Mouse (Mus musculus) CH12.LX (cell line): ENCODE results near the gene Rrnad1. TPM values are rescaled to one million over a fixed set of nuclear protein-coding genes. Genes with fewer than 3 reads are reported as not detected.
"Not testable (repeated sequence)": the region's sequence is repeated elsewhere in the genome, so short reads cannot be mapped to it uniquely, and the experiment has no call there.

Source experiments
- DNase-seq: peaks from one replicate; pipeline ENCODE4 v3.0.0-alpha.2; 2013; ENCODE audit errors: extremely low read depth
- H3K27ac ChIP-seq: 2 replicates; pipeline ENCODE4 v1.5.1; 2012; ENCODE audit warnings: low read depth, mild to moderate bottlenecking, control low read depth, moderate library complexity; ENCODE audit not compliant: insufficient read depth
- H3K27me3 ChIP-seq: replicated peaks from 2 replicates; pipeline ENCODE3; 2012; ENCODE audit warnings: inconsistent platforms
- H3K36me3 ChIP-seq, 2 experiments: replicated peaks in 1 of 2; 2 replicates each; pipeline versions ENCODE3 to v1.6.1; 2012; ENCODE audit warnings: inconsistent platforms in 1 of 2, low read length in 1 of 2, mild to moderate bottlenecking in 1 of 2, mixed read lengths in 1 of 2, moderate library complexity in 1 of 2; ENCODE audit not compliant: control insufficient read depth in 1 of 2, insufficient read depth in 1 of 2
- H3K4me1 ChIP-seq, 2 experiments: 2 replicates each; pipeline ENCODE4 v1.6.1; 2012; ENCODE audit warnings: inconsistent platforms in 1 of 2, moderate library complexity in 1 of 2; ENCODE audit not compliant: insufficient read depth in 2 of 2, control insufficient read depth in 1 of 2
- H3K4me2 ChIP-seq: 2 replicates; pipeline ENCODE4 v1.6.1; 2012; ENCODE audit warnings: low read depth, mild to moderate bottlenecking, control low read depth; ENCODE audit not compliant: poor library complexity, insufficient read depth, severe bottlenecking
- H3K4me3 ChIP-seq, 3 experiments: fragments of 150-350 bp in 1 of 3; sonication (generic) in 1 of 3; replicated peaks in 1 of 3; 2 replicates each; pipeline versions ENCODE3 to v1.5.1; 2011 to 2012; ENCODE audit warnings: low read depth in 2 of 3, low read length in 2 of 3, mild to moderate bottlenecking in 2 of 3, moderate library complexity in 2 of 3, control low read depth in 1 of 3, improper control_type of control experiment in 1 of 3, inconsistent platforms in 1 of 3, mixed read lengths in 1 of 3; ENCODE audit not compliant: poor library complexity in 1 of 3
- H3K79me2 ChIP-seq: replicated peaks from 2 replicates; pipeline ENCODE4 v1.6.1; 2012; ENCODE audit warnings: mild to moderate bottlenecking, moderate library complexity; ENCODE audit not compliant: control insufficient read depth, poor library complexity, insufficient read depth, severe bottlenecking; ENCODE audit errors: extremely low read depth
- H3K9ac ChIP-seq: 2 replicates; pipeline ENCODE4 v1.6.1; 2012; ENCODE audit warnings: low read depth, mild to moderate bottlenecking, control low read depth, moderate library complexity; ENCODE audit not compliant: insufficient read depth
- H3K9me3 ChIP-seq: replicated peaks from 2 replicates; pipeline ENCODE3; 2012; ENCODE audit warnings: low read length, inconsistent platforms, mixed read lengths
- CHD2 ChIP-seq: IDR thresholded peaks from 2 replicates; pipeline ENCODE4 v1.6.1; 2011; ENCODE audit warnings: low read length, improper control_type of control experiment
- E2F4 ChIP-seq: IDR thresholded peaks from 2 replicates; pipeline ENCODE4 v1.6.1; 2011; ENCODE audit warnings: low read depth, low read length, improper control_type of control experiment; ENCODE audit not compliant: insufficient replicate concordance
- ETS1 ChIP-seq: conservative IDR thresholded peaks from 2 replicates; pipeline ENCODE4 v1.6.1; 2012; ENCODE audit warnings: low read depth, mild to moderate bottlenecking, inconsistent platforms, low read length, improper control_type of control experiment, moderate library complexity
- GABPA ChIP-seq: IDR thresholded peaks from 2 replicates; pipeline ENCODE4 v1.6.1; 2012; ENCODE audit warnings: low read depth, low read length, improper control_type of control experiment, inconsistent platforms; ENCODE audit not compliant: insufficient replicate concordance
- IRF4 ChIP-seq: IDR thresholded peaks from 2 replicates; pipeline ENCODE4 v1.6.1; 2014; ENCODE audit warnings: low read depth, mild to moderate bottlenecking, inconsistent platforms, low read length, improper control_type of control experiment
- JUN ChIP-seq: IDR thresholded peaks from 2 replicates; pipeline ENCODE4 v1.6.1; 2011; ENCODE audit warnings: low read depth, mild to moderate bottlenecking, low read length, improper control_type of control experiment, moderate library complexity; ENCODE audit not compliant: insufficient read depth
- KAT2A ChIP-seq: IDR thresholded peaks from 2 replicates; pipeline ENCODE4 v1.6.1; 2012; ENCODE audit warnings: low read length, improper control_type of control experiment, inconsistent platforms; ENCODE audit not compliant: insufficient replicate concordance
- MAFK ChIP-seq: IDR thresholded peaks from 2 replicates; pipeline ENCODE4 v1.6.1; 2011; ENCODE audit warnings: low read length, improper control_type of control experiment; ENCODE audit not compliant: insufficient replicate concordance
- MAX ChIP-seq: IDR thresholded peaks from 2 replicates; pipeline ENCODE4 v1.6.1; 2011; ENCODE audit warnings: low read length, improper control_type of control experiment
- MAZ ChIP-seq: IDR thresholded peaks from 2 replicates; pipeline ENCODE4 v1.6.1; 2012; ENCODE audit warnings: low read depth, mild to moderate bottlenecking, inconsistent platforms, low read length, improper control_type of control experiment, moderate library complexity
- MEF2A ChIP-seq: IDR thresholded peaks from 2 replicates; pipeline ENCODE4 v1.6.1; 2014; ENCODE audit warnings: low read depth, mild to moderate bottlenecking, inconsistent platforms, low read length, improper control_type of control experiment, borderline replicate concordance
- NELFE ChIP-seq: IDR thresholded peaks from 2 replicates; pipeline ENCODE4 v1.6.1; 2011; ENCODE audit warnings: low read depth, low read length, improper control_type of control experiment
- NRF1 ChIP-seq: IDR thresholded peaks from 2 replicates; pipeline ENCODE4 v1.6.1; 2014; ENCODE audit warnings: low read depth, mild to moderate bottlenecking, inconsistent platforms, low read length, improper control_type of control experiment, moderate library complexity
- POLR2A ChIP-seq: IDR thresholded peaks from 2 replicates; pipeline ENCODE4 v1.6.1; 2011; ENCODE audit warnings: low read depth, mild to moderate bottlenecking, improper control_type of control experiment, low read length
- RAD21 ChIP-seq: IDR thresholded peaks from 2 replicates; pipeline ENCODE4 v1.6.1; 2011; ENCODE audit warnings: low read depth, mild to moderate bottlenecking, low read length, improper control_type of control experiment, moderate library complexity
- RCOR1 ChIP-seq: conservative IDR thresholded peaks from 2 replicates; pipeline ENCODE4 v1.6.1; 2012; ENCODE audit warnings: low read depth, mild to moderate bottlenecking, inconsistent platforms, low read length, improper control_type of control experiment
- TCF12 ChIP-seq: IDR thresholded peaks from 2 replicates; pipeline ENCODE4 v1.6.1; 2014; ENCODE audit warnings: low read depth, mild to moderate bottlenecking, inconsistent platforms, low read length, improper control_type of control experiment
- UBTF ChIP-seq: IDR thresholded peaks from 2 replicates; pipeline ENCODE4 v1.6.1; 2012; ENCODE audit warnings: low read depth, mild to moderate bottlenecking, inconsistent platforms, low read length, improper control_type of control experiment, moderate library complexity
- ZKSCAN1 ChIP-seq: IDR thresholded peaks from 2 replicates; pipeline ENCODE4 v1.6.1; 2012; ENCODE audit warnings: low read depth, inconsistent platforms, low read length, improper control_type of control experiment, borderline replicate concordance
- ZNF384 ChIP-seq: IDR thresholded peaks from 2 replicates; pipeline ENCODE4 v1.6.1; 2012; ENCODE audit warnings: low read depth, low read length, improper control_type of control experiment, inconsistent platforms
- dilution Hi-C: fragments of 300-500 bp; cut with MboI; formaldehyde crosslinking; loops from 2 replicates; pipeline ENCODE4 v1.14.3; 2020; ENCODE audit warnings: low sequenced_read_pairs; ENCODE audit not compliant: extremely low pct_unique_long_range_greater_than_20kb, extremely low pct_ligation_motif_present
- in situ Hi-C: fragments of 300-500 bp; cut with MboI; formaldehyde crosslinking; loops from 3 replicates; pipeline ENCODE4 v1.14.3; 2019; ENCODE audit warnings: low sequenced_read_pairs, low pct_ligation_motif_present, low pct_unique_long_range_greater_than_20kb, mixed read lengths
- polyA plus RNA-seq: library from polyadenylated mRNA; unstranded; fragments of >175 nt; gene quantifications from 2 replicates; pipeline ENCODE4 v1.2.1, GENCODE M21; 2012; ENCODE audit warnings: low read depth; ENCODE audit not compliant: insufficient read length
- total RNA-seq, 2 experiments: library from RNA; depleted of rRNA; stranded (reverse); fragments of 300-350 nt in 1 of 2; fragments of >200 nt in 1 of 2; gene quantifications; 2 replicates each; pipeline ENCODE4 v1.2.3; 2012 to 2014

The Rrnad1 gene
- total and polyA plus RNA-seq, 3 experiments, result 8.0 to 12.5 (median 11.4) TPM

DNA sequence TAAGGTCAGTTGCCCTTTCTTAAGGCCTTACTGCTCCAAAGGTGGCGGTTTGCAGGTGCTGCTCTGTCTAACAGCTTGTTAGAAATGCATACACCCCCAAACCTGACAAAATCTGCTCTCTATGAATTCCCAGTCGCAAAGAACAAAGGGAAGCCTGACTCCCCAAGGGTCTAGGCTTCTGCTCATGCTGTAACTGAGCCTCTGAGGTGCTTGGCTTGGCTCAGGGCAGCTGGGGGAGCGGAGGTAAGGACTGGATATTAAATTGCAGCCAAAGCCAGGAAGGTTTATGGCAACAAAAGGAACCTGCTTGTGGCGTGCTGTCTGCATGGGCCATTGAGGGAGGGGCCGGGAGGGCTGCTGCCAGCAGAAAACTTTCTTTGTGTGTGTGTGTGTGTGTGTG, 26.7 kb downstream of the Rrnad1 start:
- no peaks in the 10 kb centered on the region for H3K36me3 ChIP-seq
- H3K9me3 ChIP-seq, result no peaks in the 10 kb centered on the region
- no peak for DNase-seq
- no peak overlapping the region for H3K4me2 ChIP-seq
- peaks cover 25% of the 10 kb centered on the region for H3K79me2 ChIP-seq
- H3K4me3 ChIP-seq, result no peak overlapping the region
- H3K27me3 ChIP-seq, result no peaks in the 10 kb centered on the region
- TF ChIP-seq MAFK, result no peak
- TF ChIP-seq MAX, result no peak
- TF ChIP-seq NRF1, result no peak
- TF ChIP-seq RAD21, result no peak
- TF ChIP-seq ZKSCAN1, result no peak
- dilution Hi-C loops, result no loop called here
- in situ Hi-C loops, result no loop called here
- peaks cover 3 to 24% of the 10 kb centered on the region in 2 experiments for H3K4me1 ChIP-seq
- no peak overlapping the region for H3K27ac ChIP-seq
- H3K9ac ChIP-seq, result no peak overlapping the region

DNA sequence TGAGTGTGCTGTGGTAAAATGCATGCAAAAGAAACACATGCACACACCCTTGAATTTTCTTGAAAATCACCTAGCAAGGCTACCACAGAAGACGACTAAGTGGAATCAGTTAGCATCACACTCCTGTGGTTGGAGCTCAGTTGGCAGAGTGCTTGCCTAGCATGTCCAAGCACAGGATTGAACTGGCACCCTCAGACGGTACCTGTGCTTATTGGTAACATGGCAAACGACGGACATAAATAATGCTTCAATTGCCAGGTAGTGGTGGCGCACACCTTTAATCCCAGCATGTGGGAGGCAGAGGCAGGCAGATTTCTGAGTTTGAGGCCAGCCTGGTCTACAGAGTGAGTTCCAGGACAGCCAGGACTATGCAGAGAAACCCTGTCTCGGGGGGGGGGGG, 28.6 kb downstream of the Rrnad1 start:
- H3K4me3 ChIP-seq, H3K27me3 ChIP-seq, DNase-seq, H3K36me3 ChIP-seq, H3K9ac ChIP-seq, H3K4me2 ChIP-seq, dilution Hi-C loops, H3K9me3 ChIP-seq, H3K27ac ChIP-seq, in situ Hi-C loops, H3K79me2 ChIP-seq: not testable (repeated sequence)
- peaks cover 2 to 14% of the 10 kb centered on the region in 2 experiments for H3K4me1 ChIP-seq

DNA sequence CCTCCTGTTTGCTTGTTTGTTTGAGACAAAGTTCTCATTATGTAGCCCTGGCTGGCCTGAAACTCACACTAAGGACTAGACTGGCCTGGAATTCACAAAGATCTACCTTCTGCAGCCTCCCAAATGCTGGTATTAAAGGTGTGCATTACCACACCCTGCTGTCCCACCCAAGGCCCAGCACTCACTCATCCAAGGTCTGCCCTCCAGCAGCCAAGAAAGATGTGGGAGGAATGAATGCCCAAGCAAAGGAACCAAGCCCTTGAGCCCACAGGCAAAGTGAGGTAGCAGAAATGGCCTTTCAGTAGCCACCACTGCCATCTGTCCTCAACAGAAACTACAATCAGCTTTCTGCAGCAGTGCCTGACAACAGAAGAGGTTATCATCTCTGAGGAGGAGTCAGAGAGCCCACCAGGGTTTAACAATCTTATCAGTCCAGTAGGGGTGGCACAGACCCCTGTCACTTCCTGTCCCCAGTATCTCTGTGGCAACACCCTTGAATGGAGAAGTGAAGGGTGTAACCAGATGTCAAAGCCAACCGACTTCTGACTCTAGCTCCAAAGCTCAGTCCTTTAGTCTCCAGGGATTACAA, 29.4 kb downstream of the Rrnad1 start:
- Histone ChIP-seq H3K9ac (no peak overlapping the region), H3K4me2 (no peak overlapping the region), H3K27me3 (no peaks in the 10 kb centered on the region), H3K9me3 (no peaks in the 10 kb centered on the region), H3K4me3 (no peak overlapping the region), H3K4me1 (peaks cover 2 to 14% of the 10 kb centered on the region in 2 experiments), H3K36me3 (no peaks in the 10 kb centered on the region), H3K79me2 (no peaks in the 10 kb centered on the region), H3K27ac (no peak overlapping the region)
- in situ Hi-C loops (no loop called here), dilution Hi-C loops (no loop called here)
- TF ChIP-seq ZNF384 (no peak), KAT2A (no peak), MEF2A (no peak), POLR2A (no peak), RAD21 (no peak), TCF12 (no peak), GABPA (no peak), NELFE (no peak), CHD2 (no peak), ETS1 (no peak), UBTF (no peak), E2F4 (no peak), NRF1 (no peak), JUN (no peak), MAZ (no peak), RCOR1 (no peak), IRF4 (no peak)
- DNase-seq, result no peak
